19 mouse cellular contexts compared by ENCODE assay signal in genomic region chr3:85764937-85765337, GRCm38 (mm10). TPM values are rescaled to one million over a fixed set of nuclear protein-coding genes. Genes with fewer than 3 reads are reported as not detected.
DNase-seq lines count a peak whose midpoint lies in the region; ATAC-seq and TF ChIP-seq lines count a peak whose summit lies in the region.
"Had no signal": no experiment of that assay in that cellular context is flagged by ENCODE, and none has a peak within 500 bp of the region (broad histone marks: within the 10 kb centered on the region; RNA-seq: fewer than 3 reads in every experiment).

No protein-coding gene starts in this region.

- WGBS in forebrain, embryonic 10.5 days, result 54% methylated on average over 7 of the region's 7 CpGs
- WGBS in forebrain, embryonic 11.5 days, result 46% methylated on average over 7 of the region's 7 CpGs
- WGBS in midbrain, embryonic 14.5 days, result 31% methylated on average over 7 of the region's 7 CpGs
- 34% methylated on average over 7 of the region's 7 CpGs for WGBS in midbrain, postnatal 0 days
- 31% methylated on average over 7 of the region's 7 CpGs for WGBS in forebrain, embryonic 15.5 days
- 53% methylated on average over 7 of the region's 7 CpGs for whole genome bisulfite sequencing in neural tube, embryonic 15.5 days

- H3K4me3 ChIP-seq in forebrain, embryonic 10.5 days, result peak overlapping the region; percentile 3; the same call in 1 of the 2 replicates
- H3K4me3 ChIP-seq in forebrain, embryonic 11.5 days (ENCODE audit: low read depth, low read length), result no peak overlapping the region
- H3K4me3 ChIP-seq in midbrain, embryonic 14.5 days (replicated peaks; ENCODE audit: low read depth, low read length), result no peak overlapping the region
- H3K4me3 ChIP-seq in midbrain, postnatal 0 days (ENCODE audit: low read depth, low read length), result no peak overlapping the region
- H3K4me3 ChIP-seq in forebrain, embryonic 15.5 days, result no peak overlapping the region
- H3K4me3 ChIP-seq in neural tube, embryonic 15.5 days (replicated peaks), result no peak overlapping the region
- no peak overlapping the region for H3K4me3 ChIP-seq in layer of hippocampus, adult 2 months
- H3K4me3 ChIP-seq: embryonic facial prominence, embryonic 13.5 days; heart, embryonic 15.5 days; hindbrain, embryonic 13.5 days had no signal

- no peaks in the 10 kb centered on the region; the same call in 1 of the 2 replicates for H3K27me3 ChIP-seq in forebrain, embryonic 10.5 days (ENCODE audit: poor library complexity, severe bottlenecking)
- no peaks in the 10 kb centered on the region for H3K27me3 ChIP-seq in forebrain, embryonic 11.5 days (ENCODE audit: control insufficient read depth, insufficient read depth, low read length)
- no peaks in the 10 kb centered on the region for H3K27me3 ChIP-seq in midbrain, embryonic 14.5 days (ENCODE audit: control insufficient read depth, insufficient read depth, low read length)
- no peaks in the 10 kb centered on the region for H3K27me3 ChIP-seq in midbrain, postnatal 0 days (ENCODE audit: insufficient read depth, low read length)
- no peaks in the 10 kb centered on the region for H3K27me3 ChIP-seq in forebrain, embryonic 15.5 days
- no peaks in the 10 kb centered on the region for H3K27me3 ChIP-seq in neural tube, embryonic 15.5 days (replicated peaks)
- H3K27me3 ChIP-seq: embryonic facial prominence, embryonic 13.5 days; heart, embryonic 15.5 days; hindbrain, embryonic 13.5 days had no signal

- H3K9ac ChIP-seq in forebrain, embryonic 11.5 days (ENCODE audit: low read length), result no peak overlapping the region
- H3K9ac ChIP-seq in midbrain, embryonic 14.5 days (replicated peaks; ENCODE audit: low read length), result no peak overlapping the region; the same call in 1 of the 2 replicates
- H3K9ac ChIP-seq in midbrain, postnatal 0 days (replicated peaks; ENCODE audit: low read length, poor library complexity, severe bottlenecking), result no peak overlapping the region
- no peak overlapping the region for H3K9ac ChIP-seq in forebrain, embryonic 15.5 days (replicated peaks)
- no peak overlapping the region for H3K9ac ChIP-seq in neural tube, embryonic 15.5 days (replicated peaks)
- H3K9ac ChIP-seq: embryonic facial prominence, embryonic 13.5 days; heart, embryonic 15.5 days; hindbrain, embryonic 13.5 days; lung, embryonic 14.5 days had no signal

- H3K27ac ChIP-seq in forebrain, embryonic 10.5 days, result no peak overlapping the region
- H3K27ac ChIP-seq in forebrain, embryonic 11.5 days (ENCODE audit: low read depth, low read length), result no peak overlapping the region
- H3K27ac ChIP-seq in midbrain, embryonic 14.5 days (replicated peaks; ENCODE audit: low read depth, low read length), result peak overlapping the region; percentile 55; the same call in 1 of the 2 replicates
- H3K27ac ChIP-seq in midbrain, postnatal 0 days (ENCODE audit: low read depth, low read length), result no peak overlapping the region
- peak overlapping the region; percentile 35 for H3K27ac ChIP-seq in forebrain, embryonic 15.5 days (replicated peaks)
- peak overlapping the region; percentile 45; the same call in 1 of the 2 replicates for H3K27ac ChIP-seq in neural tube, embryonic 15.5 days (replicated peaks)
- H3K27ac ChIP-seq in layer of hippocampus, adult 2 months, result no peak overlapping the region
- H3K27ac ChIP-seq: embryonic facial prominence, embryonic 13.5 days; heart, embryonic 15.5 days; hindbrain, embryonic 13.5 days had no signal

- H3K9me3 ChIP-seq in forebrain, embryonic 10.5 days, result no peaks in the 10 kb centered on the region
- H3K9me3 ChIP-seq in forebrain, embryonic 11.5 days (ENCODE audit: control insufficient read depth, low read length), result no peaks in the 10 kb centered on the region
- H3K9me3 ChIP-seq in midbrain, embryonic 14.5 days (ENCODE audit: control insufficient read depth, low read length), result no peaks in the 10 kb centered on the region
- no peaks in the 10 kb centered on the region for H3K9me3 ChIP-seq in midbrain, postnatal 0 days (ENCODE audit: low read length)
- no peaks in the 10 kb centered on the region for H3K9me3 ChIP-seq in forebrain, embryonic 15.5 days
- H3K9me3 ChIP-seq in neural tube, embryonic 15.5 days (replicated peaks), result no peaks in the 10 kb centered on the region
- H3K9me3 ChIP-seq: embryonic facial prominence, embryonic 13.5 days; heart, embryonic 15.5 days; hindbrain, embryonic 13.5 days had no signal

- H3K4me1 ChIP-seq in forebrain, embryonic 10.5 days, result peaks cover 16% of the 10 kb centered on the region
- peaks cover 4% of the 10 kb centered on the region; the same call in 1 of the 2 replicates for H3K4me1 ChIP-seq in forebrain, embryonic 11.5 days (replicated peaks; ENCODE audit: control insufficient read depth, insufficient read depth, low read length)
- peaks cover 11% of the 10 kb centered on the region for H3K4me1 ChIP-seq in midbrain, embryonic 14.5 days (ENCODE audit: control insufficient read depth, insufficient read depth, low read length)
- H3K4me1 ChIP-seq in midbrain, postnatal 0 days (ENCODE audit: insufficient read depth, low read length), result no peaks in the 10 kb centered on the region
- peaks cover 16% of the 10 kb centered on the region for H3K4me1 ChIP-seq in forebrain, embryonic 15.5 days
- H3K4me1 ChIP-seq in neural tube, embryonic 15.5 days, result peaks cover 18% of the 10 kb centered on the region
- H3K4me1 ChIP-seq: heart, embryonic 15.5 days had no signal

- H3K36me3 ChIP-seq in forebrain, embryonic 10.5 days (replicated peaks), result no peaks in the 10 kb centered on the region
- no peaks in the 10 kb centered on the region for H3K36me3 ChIP-seq in forebrain, embryonic 11.5 days (ENCODE audit: control insufficient read depth, insufficient read depth, low read length)
- no peaks in the 10 kb centered on the region for H3K36me3 ChIP-seq in midbrain, embryonic 14.5 days (ENCODE audit: control insufficient read depth, insufficient read depth, low read length)
- no peaks in the 10 kb centered on the region for H3K36me3 ChIP-seq in midbrain, postnatal 0 days (ENCODE audit: insufficient read depth, low read length)
- H3K36me3 ChIP-seq in forebrain, embryonic 15.5 days, result no peaks in the 10 kb centered on the region
- H3K36me3 ChIP-seq in neural tube, embryonic 15.5 days, result no peaks in the 10 kb centered on the region
- H3K36me3 ChIP-seq: embryonic facial prominence, embryonic 13.5 days; heart, embryonic 15.5 days; hindbrain, embryonic 13.5 days had no signal

- no peak for DNase-seq in forebrain, embryonic 10.5 days (ENCODE audit: extremely low spot score, low spot score)
- DNase-seq in forebrain, embryonic 11.5 days (ENCODE audit: low spot score), result no peak
- DNase-seq in midbrain, embryonic 14.5 days, result peak; percentile 26
- DNase-seq in midbrain, postnatal 0 days (ENCODE audit: low spot score), result no peak
- DNase-seq in layer of hippocampus, adult 2 months (ENCODE audit: low spot score in 2 of 2), result no peak
- DNase-seq: cerebellum, adult 18-20 months; heart, adult 18-20 months; kidney, adult 8-10 months; liver; lung, embryonic 14.5 days; spleen, adult 18-20 months; thymus, postnatal 14 days had no signal

- no peak for ATAC-seq in forebrain, embryonic 11.5 days (replicated peaks; ENCODE audit: low FRiP score)
- no peak for ATAC-seq in midbrain, embryonic 14.5 days (ENCODE audit: low FRiP score, low TSS enrichment)
- no peak for ATAC-seq in midbrain, postnatal 0 days (ENCODE audit: low FRiP score)
- 0 out of 2 replicates have a peak, but pooled peaks have one; percentile 35 for ATAC-seq in forebrain, embryonic 15.5 days (replicated peaks)
- peak; percentile 31; the same call in 1 of the 2 replicates for ATAC-seq in neural tube, embryonic 15.5 days (ENCODE audit: low FRiP score)
- ATAC-seq in inflammation-experienced regulatory T-cells, adult 6 months, result no peak

- H3K4me2 ChIP-seq in forebrain, embryonic 11.5 days (ENCODE audit: low read depth, low read length, severe bottlenecking), result no peak overlapping the region
- peak overlapping the region; percentile 10; the same call in 1 of the 2 replicates for H3K4me2 ChIP-seq in midbrain, embryonic 14.5 days (ENCODE audit: low read length)
- H3K4me2 ChIP-seq in midbrain, postnatal 0 days (ENCODE audit: low read depth, low read length, poor library complexity, severe bottlenecking), result no peak overlapping the region
- peak overlapping the region; percentile 19 for H3K4me2 ChIP-seq in forebrain, embryonic 15.5 days (replicated peaks)
- no peak overlapping the region for H3K4me2 ChIP-seq in neural tube, embryonic 15.5 days
- H3K4me2 ChIP-seq: embryonic facial prominence, embryonic 13.5 days; heart, embryonic 15.5 days; hindbrain, embryonic 13.5 days; lung, embryonic 14.5 days had no signal

- no peak for TF ChIP-seq CTCF in midbrain, postnatal 0 days (IDR thresholded peaks at IDR 0.05)
- no peak for TF ChIP-seq CTCF in layer of hippocampus, adult 2 months (conservative IDR thresholded peaks at IDR 0.05)

RNA-seq across cellular contexts. Expression of gene Fam160a1, which starts 52.2 kb away (rescaled TPM):
- 0.40 and 0.49 TPM in 2 replicates for polyA plus RNA-seq in forebrain, embryonic 10.5 days (2016; fragmentation: Nextera tagmentation; extraction: Ambion mirVana)
- polyA plus RNA-seq in forebrain, embryonic 11.5 days (2014; fragmentation: Nextera tagmentation; extraction: Ambion mirVana), result 0.64 and 0.67 TPM in 2 replicates
- 0.07 and 0.12 TPM in 2 replicates for polyA plus RNA-seq in midbrain, embryonic 14.5 days (2014; fragmentation: Nextera tagmentation; extraction: Ambion mirVana)
- 1.1 and 1.2 TPM in 2 replicates for total RNA-seq in midbrain, postnatal 0 days (2014; rRNA removed)
- 0.28 and 0.32 TPM in 2 replicates for polyA plus RNA-seq in midbrain, postnatal 0 days (2015; fragmentation: Nextera tagmentation; extraction: Ambion mirVana)
- polyA plus RNA-seq in forebrain, embryonic 15.5 days (2015; fragmentation: Nextera tagmentation; extraction: Ambion mirVana), result 1.0 and 1.5 TPM in 2 replicates
- polyA plus RNA-seq in neural tube, embryonic 15.5 days (2015; fragmentation: Nextera tagmentation; extraction: Ambion mirVana), result 0.31 and 1.8 TPM in 2 replicates
- 1 to 10 TPM; 1.2 to 5.0 (median 4.4) TPM for polyA plus RNA-seq in inflammation-experienced regulatory T-cells, adult 6 months (2017; shearing (Covaris generic))
- total RNA-seq in layer of hippocampus, adult 2 months (2021), result 10 to 100 TPM; 13.5 to 15.0 TPM
- total RNA-seq: common myeloid progenitor, adult 5-6 weeks had no signal

Comparison
In these comparisons a context has a peak if more than half of its experiments do, and no peak if none do; other contexts are left out.
1. H3K27ac ChIP-seq: peak in midbrain, embryonic 14.5 days (single experiment), forebrain, embryonic 15.5 days (single experiment) and neural tube, embryonic 15.5 days (single experiment); none in forebrain, embryonic 10.5 days (single experiment), forebrain, embryonic 11.5 days (single experiment), midbrain, postnatal 0 days (single experiment) and layer of hippocampus, adult 2 months (single experiment).
2. ATAC-seq: peak in forebrain, embryonic 15.5 days (single experiment) and neural tube, embryonic 15.5 days (single experiment); none in forebrain, embryonic 11.5 days (single experiment), midbrain, embryonic 14.5 days (single experiment), midbrain, postnatal 0 days (single experiment) and inflammation-experienced regulatory T-cells, adult 6 months (single experiment).
3. H3K4me2 ChIP-seq: peak in midbrain, embryonic 14.5 days (single experiment) and forebrain, embryonic 15.5 days (single experiment); none in forebrain, embryonic 11.5 days (single experiment), midbrain, postnatal 0 days (single experiment) and neural tube, embryonic 15.5 days (single experiment).